Mouse (Mus musculus) embryonic facial prominence, embryonic 15.5 days (tissue): ENCODE measurements around the gene Mb21d2. TPM values are rescaled to one million over a fixed set of nuclear protein-coding genes. Genes with fewer than 3 reads are reported as not detected.

Source experiments
- ATAC-seq: fragments of 200-750 bp; cut with Nextera tagmentation; 2 replicates; pipeline ENCODE4 v1.8.0; 2017; ENCODE audit warnings: low read depth, moderate TSS enrichment; ENCODE audit not compliant: insufficient number of reproducible peaks, low FRiP score, low TSS enrichment
- H3K27ac ChIP-seq: fragments of 300-500 bp; sonication (generic); replicated peaks from 2 replicates; pipeline ENCODE4 v1.5.1; 2015; ENCODE audit warnings: mild to moderate bottlenecking, inconsistent platforms
- H3K27me3 ChIP-seq: fragments of 300-500 bp; sonication (generic); 2 replicates; pipeline ENCODE4 v1.6.1; 2015; ENCODE audit warnings: inconsistent platforms
- H3K36me3 ChIP-seq: fragments of 300-500 bp; sonication (generic); 2 replicates; pipeline ENCODE4 v1.6.1; 2015; ENCODE audit warnings: mild to moderate bottlenecking, inconsistent platforms
- H3K4me1 ChIP-seq: fragments of 300-500 bp; sonication (generic); 2 replicates; pipeline ENCODE4 v1.6.1; 2015; ENCODE audit warnings: inconsistent platforms
- H3K4me2 ChIP-seq: fragments of 300-500 bp; sonication (generic); replicated peaks from 2 replicates; pipeline ENCODE4 v1.6.1; 2015; ENCODE audit warnings: mild to moderate bottlenecking, inconsistent platforms
- H3K4me3 ChIP-seq: fragments of 300-500 bp; sonication (generic); replicated peaks from 2 replicates; pipeline ENCODE4 v1.5.1; 2015; ENCODE audit warnings: mild to moderate bottlenecking, inconsistent platforms
- H3K9ac ChIP-seq: fragments of 300-500 bp; sonication (generic); 2 replicates; pipeline ENCODE4 v1.6.1; 2015; ENCODE audit warnings: inconsistent platforms
- H3K9me3 ChIP-seq: fragments of 300-500 bp; sonication (generic); replicated peaks from 2 replicates; pipeline ENCODE4 v1.6.1; 2016; ENCODE audit warnings: inconsistent platforms
- WGBS: fragments of 180-500 bp; shearing (Covaris S2); methylation state at CpG from one replicate; pipeline ENCODE4 v1.1.7; 2015; 5-methylcytosine and 5-hydroxymethylcytosine counted together
- polyA plus RNA-seq: library from polyadenylated mRNA; unstranded; fragments of >200 nt; fragmentation: Nextera tagmentation; extraction: Ambion mirVana; gene quantifications from 2 replicates; pipeline ENCODE4 v1.2.1, GENCODE M21; 2015

Gene Mb21d2
- polyA plus RNA-seq, 1 experiment from 2014 or later: 6.2 TPM

GRCm38 (mm10) chr16:28880307-28880681 lies 49.2 kb downstream of the Mb21d2 start:
- no peaks in the 10 kb centered on the region for H3K9me3 ChIP-seq
- H3K4me1 ChIP-seq: peaks cover 32% of the 10 kb centered on the region
- H3K4me3 ChIP-seq: no peak overlapping the region
- WGBS: 25% methylated on average over 8 of the region's 8 CpGs
- no peaks in the 10 kb centered on the region for H3K27me3 ChIP-seq
- no peak for ATAC-seq
- H3K9ac ChIP-seq: no peak overlapping the region
- H3K36me3 ChIP-seq: no peaks in the 10 kb centered on the region
- H3K4me2 ChIP-seq: no peak overlapping the region
- no peak overlapping the region for H3K27ac ChIP-seq

- Histone ChIP-seq H3K36me3 (no peaks in the 10 kb centered on the region), H3K9me3 (no peaks in the 10 kb centered on the region), H3K27me3 (no peaks in the 10 kb centered on the region), H3K4me3 (no peak overlapping the region), H3K9ac (no peak overlapping the region), H3K27ac (no peak overlapping the region), H3K4me2 (no peak overlapping the region), H3K4me1 (peaks cover 32% of the 10 kb centered on the region)
- WGBS: 77% methylated on average over 12 of the region's 12 CpGs
- ATAC-seq: no peak
Measured at GRCm38 (mm10) chr16:28879636-28880306, 49.7 kb downstream of the Mb21d2 start.

GRCm38 (mm10) chr16:28877162-28877662 lies 52.3 kb downstream of the Mb21d2 start:
- no peak overlapping the region for H3K9ac ChIP-seq
- H3K36me3 ChIP-seq: no peaks in the 10 kb centered on the region
- no peaks in the 10 kb centered on the region for H3K27me3 ChIP-seq
- no peaks in the 10 kb centered on the region for H3K9me3 ChIP-seq
- H3K4me2 ChIP-seq: no peak overlapping the region
- WGBS: 61% methylated on average over 9 of the region's 9 CpGs
- no peak for ATAC-seq
- H3K4me3 ChIP-seq: no peak overlapping the region
- peaks cover 27% of the 10 kb centered on the region for H3K4me1 ChIP-seq
- no peak overlapping the region for H3K27ac ChIP-seq

GRCm38 (mm10) chr16:28873404-28873895 lies 56.0 kb downstream of the Mb21d2 start:
- peaks cover 15% of the 10 kb centered on the region for H3K4me1 ChIP-seq
- no peak overlapping the region for H3K9ac ChIP-seq
- no peak overlapping the region for H3K4me3 ChIP-seq
- H3K27ac ChIP-seq: no peak overlapping the region
- H3K4me2 ChIP-seq: no peak overlapping the region
- no peak for ATAC-seq
- H3K36me3 ChIP-seq: no peaks in the 10 kb centered on the region
- 75% methylated on average over 8 of the region's 8 CpGs for WGBS
- no peaks in the 10 kb centered on the region for H3K27me3 ChIP-seq
- H3K9me3 ChIP-seq: no peaks in the 10 kb centered on the region

GRCm38 (mm10) chr16:28870860-28871259 lies 58.6 kb downstream of the Mb21d2 start:
- 32% methylated on average over 9 of the region's 9 CpGs for WGBS
- Histone ChIP-seq H3K27ac (no peak overlapping the region), H3K36me3 (no peaks in the 10 kb centered on the region), H3K9ac (no peak overlapping the region), H3K9me3 (no peaks in the 10 kb centered on the region), H3K4me1 (peaks cover 17% of the 10 kb centered on the region; the same call in 1 of the 2 replicates), H3K4me3 (no peak overlapping the region), H3K4me2 (no peak overlapping the region), H3K27me3 (no peaks in the 10 kb centered on the region)
- ATAC-seq: no peak

GRCm38 (mm10) chr16:28870456-28870855 lies 59.0 kb downstream of the Mb21d2 start:
- Histone ChIP-seq H3K4me3 (no peak overlapping the region), H3K36me3 (no peaks in the 10 kb centered on the region), H3K9ac (no peak overlapping the region), H3K27me3 (no peaks in the 10 kb centered on the region), H3K4me1 (peaks cover 17% of the 10 kb centered on the region; the same call in 1 of the 2 replicates), H3K9me3 (no peaks in the 10 kb centered on the region), H3K4me2 (no peak overlapping the region), H3K27ac (no peak overlapping the region)
- WGBS: 67% methylated on average over 5 of the region's 5 CpGs
- ATAC-seq: no peak

GRCm38 (mm10) chr16:28868864-28869263 lies 60.6 kb downstream of the Mb21d2 start:
- no peak overlapping the region for H3K4me2 ChIP-seq
- no peaks in the 10 kb centered on the region for H3K36me3 ChIP-seq
- WGBS: 70% methylated on average over 9 of the region's 9 CpGs
- H3K27ac ChIP-seq: no peak overlapping the region
- no peak overlapping the region for H3K4me3 ChIP-seq
- no peaks in the 10 kb centered on the region for H3K9me3 ChIP-seq
- H3K9ac ChIP-seq: no peak overlapping the region
- no peaks in the 10 kb centered on the region for H3K27me3 ChIP-seq
- peaks cover 17% of the 10 kb centered on the region; the same call in 1 of the 2 replicates for H3K4me1 ChIP-seq
- no peak for ATAC-seq

GRCm38 (mm10) chr16:28866584-28867295 lies 62.7 kb downstream of the Mb21d2 start:
- WGBS: 50% methylated on average over 8 of the region's 8 CpGs
- Histone ChIP-seq H3K27me3 (no peaks in the 10 kb centered on the region), H3K27ac (no peak overlapping the region), H3K4me1 (peaks cover 26% of the 10 kb centered on the region; the same call in 1 of the 2 replicates), H3K36me3 (no peaks in the 10 kb centered on the region), H3K4me2 (no peak overlapping the region), H3K9ac (no peak overlapping the region), H3K9me3 (no peaks in the 10 kb centered on the region), H3K4me3 (no peak overlapping the region)
- no peak for ATAC-seq

- Histone ChIP-seq H3K9ac (no peak overlapping the region), H3K4me1 (peaks cover 28% of the 10 kb centered on the region; the same call in 1 of the 2 replicates), H3K4me2 (no peak overlapping the region), H3K27ac (no peak overlapping the region), H3K4me3 (no peak overlapping the region), H3K27me3 (no peaks in the 10 kb centered on the region), H3K36me3 (no peaks in the 10 kb centered on the region), H3K9me3 (no peaks in the 10 kb centered on the region)
- 85% methylated on average over 6 of the region's 6 CpGs for WGBS
- ATAC-seq: no peak
Measured at GRCm38 (mm10) chr16:28863616-28864015, 65.9 kb downstream of the Mb21d2 start.

GRCm38 (mm10) chr16:28862093-28862492 lies 67.4 kb downstream of the Mb21d2 start:
- no peaks in the 10 kb centered on the region for H3K9me3 ChIP-seq
- no peaks in the 10 kb centered on the region for H3K27me3 ChIP-seq
- no peak overlapping the region for H3K4me2 ChIP-seq
- H3K36me3 ChIP-seq: no peaks in the 10 kb centered on the region
- no peak overlapping the region for H3K27ac ChIP-seq
- H3K9ac ChIP-seq: no peak overlapping the region
- no peak for ATAC-seq
- H3K4me1 ChIP-seq: peaks cover 34% of the 10 kb centered on the region; the same call in 1 of the 2 replicates
- H3K4me3 ChIP-seq: no peak overlapping the region
- 33% methylated on average over 7 of the region's 7 CpGs for WGBS

GRCm38 (mm10) chr16:28859678-28860077 lies 69.8 kb downstream of the Mb21d2 start:
- H3K36me3 ChIP-seq: no peaks in the 10 kb centered on the region
- H3K4me2 ChIP-seq: no peak overlapping the region
- H3K27ac ChIP-seq: no peak overlapping the region
- peaks cover 30% of the 10 kb centered on the region; the same call in 1 of the 2 replicates for H3K4me1 ChIP-seq
- 14% methylated on average over 7 of the region's 7 CpGs for WGBS
- H3K4me3 ChIP-seq: no peak overlapping the region
- no peak for ATAC-seq
- no peaks in the 10 kb centered on the region for H3K9me3 ChIP-seq
- no peaks in the 10 kb centered on the region for H3K27me3 ChIP-seq
- H3K9ac ChIP-seq: no peak overlapping the region
